Comparison of ENCODE assay signal across 12 mouse cellular contexts in genomic region chr1:72165723-72166467, GRCm38 (mm10). TPM values are rescaled to one million over a fixed set of nuclear protein-coding genes. Genes with fewer than 3 reads are reported as not detected.
A peak's percentile ranks its signal among the peaks of the same experiment; 100 is the strongest.
DNase-seq lines count a peak whose midpoint lies in the region; ATAC-seq and TF ChIP-seq lines count a peak whose summit lies in the region.
"Had no signal": no experiment of that assay in that cellular context is flagged by ENCODE, and none has a peak within 500 bp of the region (broad histone marks: within the 10 kb centered on the region; RNA-seq: fewer than 3 reads in every experiment).

No protein-coding gene starts in this region.

- DNase-seq in cerebellum, postnatal 10 days = peak; percentile 39 to 44
- peak; percentile 38 to 50 for DNase-seq in left cerebral cortex, postnatal 10 days (ENCODE audit: extremely low spot score in 1 of 2, low spot score in 2 of 2)
- no peak for DNase-seq in left cerebral cortex, adult 11 months (ENCODE audit: low spot score)
- DNase-seq in layer of hippocampus, adult 11-12 months (ENCODE audit: low spot score) = peak; percentile 21
- DNase-seq in adrenal gland, postnatal 10 days = no peak
- DNase-seq: adrenal gland, adult 2 months; liver, postnatal 0 days; midbrain, embryonic 14.5 days had no signal

- no peaks in the 10 kb centered on the region for H3K27me3 ChIP-seq in E14TG2a.4 (ENCODE audit: insufficient read depth, low read length)

- TF ChIP-seq CTCF in E14TG2a.4 (conservative IDR thresholded peaks at IDR 0.05; ENCODE audit: low read length) = peak; percentile 66

- peaks cover 88% of the 10 kb centered on the region for H3K36me3 ChIP-seq in E14TG2a.4 (ENCODE audit: insufficient read depth, low read length)

- H3K4me3 ChIP-seq in E14TG2a.4 (replicated peaks; ENCODE audit: low read length) = no peak overlapping the region

- ATAC-seq in cerebellum, adult (ENCODE audit: insufficient number of reproducible peaks, low FRiP score, low TSS enrichment) = no peak
- ATAC-seq in erythroblast, adult 5-6 weeks (replicated peaks; ENCODE audit: low FRiP score, poor library complexity, severe bottlenecking) = no peak
- ATAC-seq: hindbrain, embryonic 16.5 days; liver, postnatal 0 days had no signal

- intact Hi-C loops in left cerebral cortex, postnatal 10 days (cut with DNase I) = no loop called here

- peaks cover 89% of the 10 kb centered on the region for H3K4me1 ChIP-seq in E14TG2a.4 (replicated peaks; ENCODE audit: low read depth, low read length)

- H3K9me3 ChIP-seq in E14TG2a.4 (ENCODE audit: low read length) = no peaks in the 10 kb centered on the region

RNA-seq across cellular contexts. Expression of gene Mreg, which starts 46.2 kb away (rescaled TPM):
- 1 to 10 TPM; 1.6 to 2.2 TPM for total RNA-seq in left cerebral cortex, postnatal 10 days (2021)
- total RNA-seq in adrenal gland, postnatal 10 days (2021) = 10 to 100 TPM in 1 of 2 experiments, 1 to 10 TPM in 1; 7.7 to 12.3 TPM
- 0.63 TPM in 1 of 2 replicates, not detected in the other for total RNA-seq in erythroblast, adult 5-6 weeks (2015; ENCODE audit: low replicate concordance)
- 1.1 TPM in 1 of 2 replicates, not detected in the other for total RNA-seq in erythroblast, adult 5-6 weeks (2017; ENCODE audit: low replicate concordance)

Comparison
In these comparisons a context has a peak if more than half of its experiments do, and no peak if none do; other contexts are left out.
1. DNase-seq: peak in cerebellum, postnatal 10 days (2 of 2), left cerebral cortex, postnatal 10 days (2 of 2) and layer of hippocampus, adult 11-12 months (single experiment); none in left cerebral cortex, adult 11 months (single experiment) and adrenal gland, postnatal 10 days (single experiment).